Mouse (Mus musculus): ENCODE measurements at regions not wholly inside any gene's neighbourhood (a gene's known extent, or its start where the extent isn't known, plus 50 kb on each side); places are given as distances from the start of the nearest gene placed in this dataset.

GRCm38 (mm10) chr9:6608428-6609283 lies 339.0 kb upstream of the Ddi1 start:
- no peak for DNase-seq (ENCODE audit: low read depth)
